Mouse (Mus musculus) CD8-positive naive resting alpha-beta T cell, adult 57 days (primary cell): Measurements from ENCODE around the gene Slc25a42. TPM values are rescaled to one million over a fixed set of nuclear protein-coding genes. Genes with fewer than 3 reads are reported as not detected.

Experiments
- total RNA-seq: library from RNA; stranded (reverse); gene quantifications from one replicate; pipeline ENCODE4 v1.2.4, GENCODE M21; 2023

Gene Slc25a42
- 11.4 TPM for total RNA-seq

GRCm38 (mm10) chr8:70212112-70213055, at the start of gene Slc25a42:
Gene Slc25a42 (minus strand): TSS chr8:70212305.

GRCm38 (mm10) chr8:70234080-70234780, 22.1 kb upstream of the Slc25a42 start, which contains the start of the genes Sugp2 and Armc6:
Gene Sugp2 (plus strand): TSS chr8:70234226.
Gene Armc6 (minus strand): TSS chr8:70234466.

GRCm38 (mm10) chr8:70172043-70172681, 39.9 kb downstream of the Slc25a42 start, which contains the start of gene Tmem161a:
Gene Tmem161a (plus strand): TSS chr8:70172356.

DNA sequence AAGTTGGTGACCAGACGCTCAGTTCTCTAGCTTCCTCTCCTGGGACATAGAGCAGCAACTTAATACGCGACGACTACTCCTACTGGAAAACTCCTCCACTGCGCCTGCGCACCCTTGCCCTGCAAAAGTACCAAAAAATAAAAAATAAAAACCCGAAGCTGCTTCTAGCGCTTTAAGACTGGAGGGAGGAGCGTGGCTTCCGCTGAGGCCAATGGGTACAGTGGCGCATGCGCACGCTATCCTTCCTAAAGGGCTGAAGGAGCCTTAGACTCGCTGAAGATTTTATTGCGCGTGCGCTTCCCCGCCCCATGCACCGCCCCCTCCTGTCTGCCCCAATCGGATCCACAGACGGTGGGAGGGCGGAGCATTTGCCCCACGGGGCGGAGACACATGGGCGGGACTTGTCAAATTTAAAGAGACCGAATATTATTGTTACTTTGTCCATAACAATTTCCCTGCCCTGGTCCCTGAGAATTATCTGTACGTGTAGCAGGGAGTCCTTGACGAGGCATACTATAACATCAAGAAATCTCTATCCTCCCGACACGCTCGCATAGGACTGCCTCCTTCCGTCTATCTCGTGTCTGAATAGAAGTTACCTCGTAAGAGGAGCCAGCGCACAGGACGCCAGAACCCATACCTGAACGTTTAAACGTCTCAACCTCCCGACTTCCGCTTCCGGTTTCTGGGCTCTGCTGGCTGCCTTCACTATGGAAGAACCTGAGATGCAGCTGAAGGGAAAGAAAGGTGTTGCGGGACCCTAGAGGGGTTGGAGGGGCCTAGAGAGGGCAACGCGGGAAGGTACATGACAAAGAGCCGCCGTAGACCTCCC, 72.9 kb downstream of the Slc25a42 start, which contains the start of the genes Rfxank, Borcs8 and Mef2b:
Gene Rfxank (minus strand): TSS at position 129 of the 832 bp plus-strand sequence.
Gene Borcs8 (plus strand): TSS at position 474 of the 832 bp plus-strand sequence.
Gene Mef2b (plus strand): TSS at position 686 of the 832 bp plus-strand sequence.

Other genes with a start within 250 kb of the Slc25a42 start
- gene Gatad2a, start 215.9 kb downstream of the Slc25a42 start, total RNA-seq = 132 TPM
- 121 TPM for gene Mau2, start 169.6 kb downstream of the Slc25a42 start, total RNA-seq
- gene Sugp1, start 169.5 kb downstream of the Slc25a42 start, total RNA-seq = 50.4 TPM
- not detected for gene Tm6sf2, start 139.4 kb downstream of the Slc25a42 start, total RNA-seq
- not detected for gene Hapln4, start 128.8 kb downstream of the Slc25a42 start, total RNA-seq
- gene Ncan, start 91.4 kb downstream of the Slc25a42 start, total RNA-seq = not detected
- gene Nr2c2ap, start 81.0 kb downstream of the Slc25a42 start, total RNA-seq = 32.8 TPM
- gene Rfxank, start 73.2 kb downstream of the Slc25a42 start, total RNA-seq = 24.6 TPM
- gene Borcs8, start 72.8 kb downstream of the Slc25a42 start, total RNA-seq = 55.0 TPM
- gene Mef2b, start 72.6 kb downstream of the Slc25a42 start, total RNA-seq = 3.0 TPM
- 41.8 TPM for gene Tmem161a, start 39.9 kb downstream of the Slc25a42 start, total RNA-seq
- gene Sugp2, start 21.9 kb upstream of the Slc25a42 start, total RNA-seq = 58.6 TPM
- gene Armc6, start 22.2 kb upstream of the Slc25a42 start, total RNA-seq = 11.6 TPM
- gene Homer3, start 70.5 kb upstream of the Slc25a42 start, total RNA-seq = 6.5 TPM
- gene Ddx49, start 90.2 kb upstream of the Slc25a42 start, total RNA-seq = 90.0 TPM
- gene Cope, start 90.2 kb upstream of the Slc25a42 start, total RNA-seq = 103 TPM
- gene Cers1, start 103.5 kb upstream of the Slc25a42 start, total RNA-seq = not detected
- not detected for gene Gdf1, start 117.5 kb upstream of the Slc25a42 start, total RNA-seq
- 79.1 TPM for gene Upf1, start 141.0 kb upstream of the Slc25a42 start, total RNA-seq
- gene Comp, start 161.3 kb upstream of the Slc25a42 start, total RNA-seq = 1.2 TPM
- 21.6 TPM for gene Crtc1, start 227.3 kb upstream of the Slc25a42 start, total RNA-seq